Mouse (Mus musculus) liver, adult (tissue): Measurements from ENCODE around the gene Zbtb8b.

Source experiments
- GATA4 ChIP-seq: IDR thresholded peaks from 2 replicates; pipeline ENCODE4 v1.6.1; 2014; ENCODE audit warnings: mild to moderate bottlenecking, low read length; ENCODE audit not compliant: insufficient replicate concordance

Zbtb8b gene

DNA sequence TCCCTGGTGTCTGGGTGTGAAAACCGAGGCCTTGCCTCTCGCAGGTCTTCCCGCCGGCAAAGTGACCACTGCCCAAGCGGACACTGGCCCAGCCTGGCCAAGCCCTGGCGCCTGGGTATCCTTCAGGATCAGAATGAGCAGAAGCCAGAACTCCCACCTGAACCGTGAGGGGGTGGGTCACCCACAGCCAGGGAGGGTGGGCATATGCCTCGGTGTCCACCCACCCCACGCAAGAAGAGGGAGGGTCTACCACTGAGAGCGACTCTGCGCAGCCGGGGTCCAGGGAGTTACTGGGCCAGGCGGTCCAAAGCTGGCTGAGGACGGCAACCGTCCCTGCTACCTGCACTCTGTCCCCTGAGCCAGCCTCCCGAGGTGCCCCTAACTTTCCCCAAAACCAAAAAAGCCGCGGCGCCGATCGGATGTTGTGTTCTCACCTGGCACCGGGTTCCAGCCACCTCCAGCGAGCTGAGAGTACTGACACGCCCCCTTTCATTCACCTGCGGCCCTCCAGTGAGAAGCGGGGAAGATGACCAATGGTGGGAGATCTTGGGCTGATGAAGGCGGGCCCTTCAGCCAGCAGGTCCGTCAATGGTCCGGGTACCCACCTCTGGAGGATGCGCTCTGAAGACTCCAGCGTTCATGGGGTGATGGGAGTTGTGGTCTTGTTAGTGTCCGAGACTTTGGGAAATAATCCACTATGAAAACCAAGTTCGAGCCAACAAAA, at the start of gene Zbtb8b:
Zbtb8b (minus strand) TSS at position 514 of the 724 bp plus-strand sequence.
- TF ChIP-seq GATA4 = no peak

DNA sequence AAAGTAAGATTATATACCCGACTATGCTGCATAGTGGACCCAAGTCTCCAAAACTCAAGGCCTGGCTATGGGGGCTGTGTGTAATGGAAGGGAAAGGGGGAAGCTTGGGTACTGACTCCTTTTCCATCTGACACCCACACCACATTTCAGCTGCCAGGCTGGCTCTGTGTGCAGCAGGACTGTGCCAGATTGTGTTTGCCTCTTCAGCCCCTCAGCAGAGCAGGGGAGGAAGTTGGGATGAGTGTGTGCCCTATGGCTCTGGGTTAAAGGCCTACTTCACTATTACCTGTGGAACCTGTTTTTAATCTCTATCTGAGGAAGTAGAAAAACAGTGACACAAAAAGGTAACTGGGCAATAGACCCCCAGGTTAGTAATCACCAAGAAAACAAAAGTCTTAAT, 40.4 kb upstream of the Zbtb8b start:
- no peak for TF ChIP-seq GATA4

DNA sequence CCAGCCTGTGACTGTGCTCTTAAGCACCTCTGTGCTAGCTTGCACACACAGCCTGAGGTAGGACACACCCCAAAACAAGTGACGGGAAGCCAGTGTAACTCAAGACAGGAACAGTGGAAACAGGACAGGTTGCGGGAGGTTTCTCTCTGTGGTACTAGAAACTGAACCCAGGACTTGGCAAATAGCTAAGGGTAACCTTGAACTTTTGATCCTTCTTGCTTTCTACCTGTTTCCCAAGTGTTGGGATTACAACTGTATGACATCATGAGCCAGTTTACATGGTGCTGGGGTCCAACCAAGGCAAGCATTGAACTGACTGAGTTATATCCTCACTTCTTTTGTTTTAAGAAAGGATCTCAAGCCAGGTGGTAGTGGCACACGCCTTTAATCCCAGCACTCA, 39.2 kb upstream of the Zbtb8b start:
- TF ChIP-seq GATA4 = no peak

DNA sequence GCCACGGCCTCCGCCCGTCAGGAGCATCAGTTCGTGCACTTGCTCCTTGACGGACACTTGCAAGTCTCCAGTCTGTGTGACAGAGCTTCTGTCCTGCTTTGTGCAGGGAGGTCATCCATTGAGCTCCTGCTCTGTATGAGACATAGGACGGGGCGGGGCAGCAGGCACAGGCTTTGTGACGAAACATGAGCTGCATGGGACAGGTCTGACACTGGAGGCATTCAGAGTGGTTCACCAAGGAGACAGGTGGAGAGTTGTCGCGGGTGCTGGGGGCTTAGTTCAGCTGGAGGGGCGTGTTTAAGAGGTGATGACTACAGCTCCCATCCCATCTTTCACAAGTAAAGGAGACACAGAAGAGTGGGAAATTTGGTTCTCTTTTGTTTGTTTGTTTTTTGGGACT, 35.4 kb upstream of the Zbtb8b start:
- no peak for TF ChIP-seq GATA4

DNA sequence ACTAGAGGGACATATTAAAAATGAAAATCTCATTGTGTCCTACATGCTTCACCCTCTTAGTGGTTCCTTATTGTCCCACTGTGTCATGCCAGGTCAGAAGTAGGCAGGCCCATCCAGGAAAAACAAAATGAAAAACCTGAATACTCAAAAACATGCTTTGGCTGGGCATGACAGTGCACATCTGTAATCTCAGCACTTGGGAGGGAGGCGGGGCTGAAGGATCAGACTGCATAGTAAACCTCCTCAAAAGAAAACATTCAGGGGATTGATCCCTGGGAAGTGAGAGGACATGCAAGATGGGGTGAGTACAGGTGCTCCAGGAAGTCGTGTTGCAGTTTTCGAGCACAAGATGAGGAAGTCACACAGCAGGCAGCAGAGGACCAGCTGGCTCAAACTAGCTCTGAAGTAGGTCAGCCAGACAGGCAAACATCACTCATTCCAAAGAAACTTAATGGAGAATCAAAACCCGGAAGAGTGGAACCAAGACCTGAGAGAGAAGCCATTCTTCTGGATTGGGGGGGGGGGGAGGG, 23.7 kb upstream of the Zbtb8b start:
- TF ChIP-seq GATA4 = no peak

DNA sequence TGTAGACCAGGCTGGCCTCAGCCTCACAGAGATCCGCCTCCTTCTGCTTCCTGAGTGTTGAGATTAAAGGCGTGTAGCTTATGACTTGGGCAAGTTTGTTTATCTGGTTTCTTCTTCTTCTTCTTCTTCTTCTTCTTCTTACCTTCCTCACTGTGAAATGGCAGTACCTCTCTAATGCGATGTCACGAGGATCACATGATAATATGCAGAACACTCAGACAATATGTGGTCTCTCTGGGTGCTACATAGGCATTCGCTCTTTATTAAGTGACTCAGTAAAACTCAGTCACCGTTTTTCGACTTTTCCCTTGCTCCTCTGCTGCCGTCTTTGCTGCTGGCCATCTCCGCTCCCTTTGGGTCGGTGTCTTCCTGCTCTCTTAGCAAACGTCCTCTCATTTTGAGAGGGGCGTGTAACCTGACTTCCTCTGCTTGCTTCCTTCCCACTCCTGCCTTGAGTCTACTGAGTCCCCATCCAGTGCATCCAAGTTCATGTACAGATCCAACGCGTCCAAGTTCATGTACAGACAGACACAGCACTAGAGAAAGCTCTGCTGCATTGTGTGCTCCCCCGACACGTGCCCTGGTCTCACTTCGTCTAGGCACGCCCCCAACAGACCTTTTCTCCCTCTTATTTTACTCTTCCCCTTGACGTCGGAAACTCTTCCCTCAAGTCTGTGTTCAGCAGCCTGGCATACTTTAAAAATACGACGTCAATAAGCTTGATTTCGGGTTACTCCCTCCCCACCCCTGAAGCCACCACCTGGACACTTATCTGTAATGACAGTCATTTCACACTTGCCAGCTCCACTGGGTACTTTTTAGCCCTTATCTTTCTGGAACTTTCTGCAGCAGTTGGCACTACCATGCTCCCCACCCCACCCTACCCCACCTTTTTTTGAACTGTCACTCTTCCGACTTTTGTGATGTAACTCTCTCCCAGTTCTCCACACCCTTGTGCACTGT, 22.7 kb upstream of the Zbtb8b start:
- TF ChIP-seq GATA4 = no peak

DNA sequence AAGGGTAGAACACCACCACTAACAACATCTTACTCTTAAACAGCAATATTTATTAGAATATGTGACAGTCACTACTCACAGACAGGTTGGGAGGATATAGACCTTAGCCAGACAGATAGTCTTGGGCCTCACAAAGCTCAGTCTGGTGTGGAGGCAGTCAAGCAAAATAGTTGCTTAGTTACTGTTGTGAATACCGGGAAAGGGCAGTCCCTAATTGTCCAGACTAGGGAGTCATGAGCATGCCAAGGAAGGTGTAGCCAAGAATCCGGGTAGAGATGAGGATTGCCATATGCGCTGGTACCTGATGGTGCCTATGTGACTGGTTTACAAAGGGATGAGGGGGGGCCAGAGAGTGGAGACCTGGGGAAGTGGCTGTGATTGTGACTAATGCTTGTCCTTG, 21.5 kb upstream of the Zbtb8b start:
- TF ChIP-seq GATA4 = no peak

DNA sequence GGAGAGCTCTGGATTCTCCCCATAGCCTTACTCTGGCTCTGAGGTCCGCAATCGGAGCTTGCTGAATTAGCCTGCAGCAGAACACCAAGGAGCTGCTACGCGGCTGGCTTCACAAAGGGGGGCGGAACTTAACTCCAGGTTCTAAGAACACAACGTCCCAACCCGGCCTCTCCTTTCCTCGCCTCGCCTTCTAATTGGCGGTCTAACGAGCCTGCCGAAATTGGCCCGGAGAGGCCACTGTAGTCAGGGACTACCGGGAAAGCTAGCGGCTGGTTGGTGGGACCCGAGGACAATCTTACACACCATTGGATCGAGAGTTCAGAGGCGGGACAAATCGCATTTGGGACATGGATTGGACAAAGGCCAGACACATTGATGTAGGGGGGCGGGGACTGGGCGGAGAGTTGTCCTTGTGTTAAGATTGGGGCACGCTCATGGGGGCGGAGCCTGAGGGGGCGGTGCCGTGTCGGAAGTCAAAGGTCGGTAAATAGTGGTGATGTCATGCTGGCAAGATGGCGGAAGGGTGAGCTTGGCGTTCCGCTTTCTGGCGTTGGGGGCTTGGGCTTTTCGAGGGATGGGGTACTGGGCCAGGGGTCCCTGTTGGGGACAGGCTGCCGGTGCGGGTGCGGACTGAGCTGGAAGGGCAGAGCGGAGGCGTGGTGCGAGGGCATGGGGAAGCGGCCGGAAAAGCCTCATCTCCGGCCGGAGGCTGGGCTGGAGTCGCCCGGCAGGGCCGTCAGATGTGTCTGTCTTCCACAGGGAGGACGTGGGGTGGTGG, 20.7 kb upstream of the Zbtb8b start, which contains the start of gene Bsdc1:
Bsdc1 (plus strand) TSS at position 399 of the 778 bp plus-strand sequence.
- TF ChIP-seq GATA4 = peak; percentile 39; the same call in 1 of the 2 replicates

DNA sequence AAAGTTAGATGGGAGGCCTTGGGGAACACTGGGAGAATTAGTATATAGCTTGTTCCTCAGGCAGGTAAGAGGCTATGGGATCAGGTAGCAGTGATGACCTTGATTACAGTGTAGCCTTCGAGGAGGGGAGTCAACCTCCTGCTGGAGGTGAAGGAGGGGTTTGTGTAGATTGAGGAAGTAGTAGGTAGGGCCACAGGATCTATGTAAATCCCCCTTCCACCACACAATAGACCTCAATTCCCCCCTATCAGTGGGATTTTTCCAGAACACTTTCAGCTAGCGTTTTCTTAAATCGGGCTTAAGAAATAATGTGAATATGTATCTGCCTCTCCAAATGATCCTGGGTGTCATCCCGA, 20.2 kb upstream of the Zbtb8b start:
- TF ChIP-seq GATA4 = no peak

DNA sequence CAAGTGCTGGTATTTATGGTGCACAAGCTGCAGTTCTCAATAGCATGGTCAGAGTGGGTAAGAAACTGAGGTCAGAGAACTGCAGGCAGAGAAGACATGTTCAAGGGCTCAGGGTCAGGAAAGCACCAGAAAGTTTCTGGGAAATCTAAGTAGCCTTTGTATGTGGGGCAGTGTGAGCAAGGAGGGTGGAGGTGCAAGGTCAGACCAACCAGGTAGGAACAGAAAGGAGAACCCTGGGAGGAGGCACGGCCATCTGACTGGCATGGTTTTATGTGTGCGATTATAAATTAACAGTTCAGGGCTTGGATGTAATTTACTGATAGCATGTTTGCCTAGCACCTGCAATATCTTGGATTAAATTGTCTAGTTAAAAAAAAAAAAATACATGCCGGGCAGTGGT, 19.1 kb upstream of the Zbtb8b start:
- TF ChIP-seq GATA4 = no peak

DNA sequence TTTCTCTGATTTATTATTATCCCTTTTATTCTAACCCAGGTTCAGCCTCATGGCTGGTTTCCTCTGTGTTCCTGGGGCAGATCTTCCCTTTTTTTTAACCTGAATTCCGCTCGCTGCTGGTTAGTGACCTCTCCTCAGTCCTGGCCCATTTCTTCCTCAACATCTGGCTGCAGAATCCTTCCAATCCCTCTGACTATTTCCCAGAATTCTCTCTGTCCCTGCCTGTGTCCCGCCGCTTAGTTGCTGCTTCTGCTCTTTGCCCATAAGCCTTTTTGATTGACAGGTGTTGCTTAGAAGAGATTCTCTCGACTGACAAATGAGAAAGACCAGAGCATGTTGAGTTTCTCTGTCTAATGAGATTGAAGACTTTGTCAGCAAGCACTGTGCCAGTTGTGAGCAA, 15.5 kb upstream of the Zbtb8b start:
- TF ChIP-seq GATA4 = no peak

DNA sequence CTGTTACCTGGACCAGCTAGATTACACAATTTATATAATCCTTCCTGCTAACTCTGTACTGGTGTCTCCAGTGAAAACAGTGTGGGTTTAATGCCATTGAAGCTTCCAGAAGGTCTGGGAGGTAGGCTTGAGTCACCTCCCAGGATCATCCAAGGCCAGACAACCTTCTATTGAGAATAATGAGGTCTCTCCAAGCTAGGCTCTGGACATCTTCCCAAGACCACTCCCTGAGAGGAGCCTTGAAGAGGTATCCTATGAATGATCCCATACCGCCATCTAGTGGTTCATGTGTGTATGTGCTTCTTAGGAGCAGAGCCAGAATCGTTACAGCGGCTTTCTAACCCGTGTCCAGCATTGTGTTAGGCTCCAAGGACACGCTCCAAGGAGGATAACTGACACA, 14.6 kb upstream of the Zbtb8b start:
- TF ChIP-seq GATA4 = no peak

DNA sequence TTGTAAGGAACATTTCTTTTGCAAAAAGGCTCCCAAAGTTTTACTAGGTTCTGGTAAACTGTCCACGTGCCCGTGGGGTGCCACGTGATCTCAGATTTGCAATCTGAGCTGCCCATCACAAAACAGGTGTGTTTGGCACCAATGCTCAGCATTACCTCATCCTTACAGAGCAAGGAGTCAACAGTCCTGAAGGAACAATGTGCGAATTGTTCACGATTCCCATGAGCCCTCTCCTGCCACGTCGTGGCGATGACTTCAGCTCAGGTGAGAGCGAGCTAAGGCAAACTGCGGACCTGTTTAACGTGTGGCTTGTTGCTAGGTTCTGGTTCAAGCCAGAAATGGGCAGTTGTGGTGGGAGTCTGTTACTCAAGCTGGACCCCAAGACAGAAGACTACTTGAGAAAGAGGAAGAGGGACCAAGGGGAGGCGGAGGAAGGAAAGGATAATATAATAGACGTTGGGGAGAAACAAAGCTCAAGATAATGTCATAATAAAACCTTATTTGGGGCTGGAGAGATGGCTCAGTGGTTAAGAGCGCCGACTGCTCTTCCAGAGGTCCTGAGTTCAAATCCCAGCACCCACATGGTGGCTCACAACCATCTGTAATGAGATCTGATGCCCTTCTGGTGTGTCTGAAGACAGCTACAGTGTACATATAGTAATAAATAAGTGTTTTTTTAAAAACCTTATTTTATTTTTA, 11.0 kb upstream of the Zbtb8b start:
- TF ChIP-seq GATA4 = no peak

DNA sequence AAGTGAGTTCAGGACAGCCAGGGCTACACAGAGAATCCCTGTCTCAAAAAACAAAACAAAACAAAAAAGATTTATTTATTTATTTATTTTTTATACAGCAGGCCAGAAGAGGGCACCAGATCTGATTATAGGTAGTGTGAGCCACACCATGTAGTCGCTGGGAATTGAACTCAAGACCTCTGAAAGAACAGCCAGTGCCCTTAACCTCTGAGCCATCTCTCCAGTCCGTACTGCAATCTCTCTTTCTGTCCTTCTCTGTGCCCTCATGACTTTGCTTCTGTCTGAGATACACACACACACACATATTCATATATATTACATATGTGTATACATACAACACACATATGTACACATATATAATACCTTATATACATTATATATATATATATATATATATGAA, 10.2 kb upstream of the Zbtb8b start:
- TF ChIP-seq GATA4 = no peak

DNA sequence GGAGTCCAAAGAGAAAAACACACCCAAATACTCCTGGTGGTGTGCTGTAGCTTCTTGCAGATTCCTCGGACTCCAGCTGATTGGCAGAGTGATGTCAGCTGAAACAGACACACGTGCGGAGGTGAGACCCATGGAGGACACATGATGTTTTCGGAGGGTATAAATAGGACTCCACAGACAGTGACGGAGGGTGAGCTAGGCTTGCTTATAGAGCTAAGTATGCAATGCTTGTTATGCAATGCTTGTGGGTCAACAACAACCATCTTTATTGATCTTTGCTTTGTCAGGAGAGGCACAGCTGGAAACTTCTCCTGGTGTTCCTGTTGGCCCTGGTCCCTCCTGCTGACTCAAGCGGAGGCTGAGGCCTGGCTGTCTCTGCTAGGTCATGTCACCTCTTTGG, 8.1 kb upstream of the Zbtb8b start:
- no peak for TF ChIP-seq GATA4
